Mouse (Mus musculus): ENCODE data around the gene Dus1l. TPM values are rescaled to one million over a fixed set of nuclear protein-coding genes. Genes with fewer than 3 reads are reported as not detected.
A peak's percentile ranks its signal among the peaks of the same experiment; 100 is the strongest.
"Not testable (repeated sequence)": the region's sequence is repeated elsewhere in the genome, so short reads cannot be mapped to it uniquely, and the experiment has no call there.

The Dus1l gene
- polyA plus RNA-seq, 1 experiment from 2014 or later, result 99.2 TPM

DNA sequence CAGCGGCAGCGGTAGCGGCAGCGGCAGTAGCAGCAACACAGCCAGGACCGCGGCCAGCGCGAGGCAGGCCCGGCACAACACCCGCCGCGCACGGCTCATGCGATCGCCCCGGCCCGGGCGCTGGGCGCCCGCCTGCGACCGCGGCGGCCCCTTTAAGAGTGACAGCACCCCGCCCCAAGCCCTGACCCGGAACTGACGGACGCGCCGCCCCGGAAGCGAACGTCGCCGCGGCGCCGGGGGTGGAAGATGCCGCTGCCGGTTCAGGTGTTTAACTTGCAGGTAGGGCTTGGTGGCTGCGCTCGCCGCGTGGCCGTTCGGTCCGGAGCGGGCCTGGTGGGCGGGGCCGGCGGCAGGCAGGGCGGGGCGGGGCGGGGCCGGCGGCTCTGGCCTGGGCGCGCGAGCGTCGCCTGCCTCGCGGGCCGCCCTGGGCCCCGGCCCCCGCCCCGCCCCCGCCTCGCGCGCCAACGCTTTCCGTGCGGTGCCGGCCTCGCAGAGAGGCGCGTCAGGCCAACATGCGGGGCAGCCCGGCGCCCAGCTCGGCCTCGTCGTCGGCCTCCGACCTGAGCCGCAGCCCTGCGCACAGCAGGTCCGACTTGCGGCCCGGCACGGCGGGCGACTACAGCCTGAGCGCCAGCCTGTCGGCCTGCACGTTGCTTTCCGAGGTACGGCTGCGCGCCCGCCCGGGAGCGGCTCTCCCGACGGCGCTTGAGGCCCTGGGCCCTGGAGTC, 12.0 kb downstream of the Dus1l start, which contains the start of the genes Rfng and Gps1:
TSS of gene Rfng (minus strand) at position 144 of the 728 bp plus-strand sequence.
TSS of gene Gps1 (plus strand) at position 209 of the 728 bp plus-strand sequence.
- Histone ChIP-seq H3K36me3 (peaks cover 66% of the 10 kb centered on the region), H3K4me1 (peaks cover 30% of the 10 kb centered on the region), H3K9me3 (replicated peaks) (no peaks in the 10 kb centered on the region), H3K27me3 (ENCODE audit: low read depth, poor library complexity, severe bottlenecking) (peaks cover 11% of the 10 kb centered on the region), H3K4me3 (peak within 1 kb of the TSS; percentile 100), H3K27ac (replicated peaks) (peak within 1 kb of the TSS; percentile 88)
- peak; percentile 85 for DNase-seq (ENCODE audit: low spot score)
- WGBS, result under 1% methylated on average over 107 of the region's 107 CpGs

DNA sequence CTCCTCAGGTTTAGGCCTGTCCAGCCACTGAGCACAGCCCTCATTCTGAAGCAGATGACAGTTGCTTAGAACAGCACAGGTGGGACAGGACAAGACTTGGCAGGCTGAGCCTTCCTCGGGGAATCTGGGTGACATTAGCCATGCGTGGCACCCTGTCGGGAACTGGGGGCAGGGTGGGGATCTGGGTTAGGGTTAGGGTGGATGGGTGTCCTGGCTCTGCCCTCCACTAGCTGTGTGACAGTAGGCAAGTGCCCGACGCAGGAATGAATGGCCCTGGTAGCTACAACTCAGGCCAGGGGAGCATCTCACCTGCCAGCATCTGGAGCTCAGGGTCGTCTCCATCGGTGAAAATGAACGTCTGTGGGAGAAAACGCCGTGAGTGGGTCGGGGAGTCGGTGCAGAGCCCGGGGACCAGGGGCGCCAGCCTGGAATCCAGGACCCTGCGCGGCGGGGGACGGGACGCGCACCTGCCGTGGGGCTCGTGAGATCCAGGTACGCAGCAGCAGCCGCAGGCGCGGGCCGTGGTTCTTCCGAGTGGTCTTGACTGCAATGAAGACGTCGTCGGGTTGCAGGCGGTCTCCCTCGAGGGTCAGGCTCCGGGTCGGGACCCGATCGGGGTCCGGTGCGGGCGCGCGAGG, 12.7 kb downstream of the Dus1l start:
- H3K36me3 ChIP-seq, result peaks cover 60% of the 10 kb centered on the region
- no peak for DNase-seq (ENCODE audit: low spot score)
- WGBS, result 3% methylated on average over 42 of the region's 42 CpGs
- H3K27ac ChIP-seq (replicated peaks), result peak overlapping the region; percentile 88
- H3K27me3 ChIP-seq (ENCODE audit: low read depth, poor library complexity, severe bottlenecking), result peaks cover 11% of the 10 kb centered on the region
- H3K4me3 ChIP-seq, result peak overlapping the region; percentile 100
- no peaks in the 10 kb centered on the region for H3K9me3 ChIP-seq (replicated peaks)
- H3K4me1 ChIP-seq, result peaks cover 30% of the 10 kb centered on the region

GRCm38 (mm10) chr11:120781361-120781760, 14.8 kb downstream of the Dus1l start:
- H3K4me1 ChIP-seq, result peaks cover 40% of the 10 kb centered on the region
- H3K27me3 ChIP-seq (ENCODE audit: low read depth, poor library complexity, severe bottlenecking), result peaks cover 11% of the 10 kb centered on the region
- WGBS, result 93% methylated on average over 6 of the region's 6 CpGs
- H3K36me3 ChIP-seq, result peaks cover 39% of the 10 kb centered on the region
- H3K9me3 ChIP-seq (replicated peaks); H3K4me3 ChIP-seq; H3K27ac ChIP-seq (replicated peaks); DNase-seq (ENCODE audit: low spot score): not testable (repeated sequence)

GRCm38 (mm10) chr11:120779876-120780275, 16.3 kb downstream of the Dus1l start:
- Histone ChIP-seq H3K9me3 (replicated peaks) (no peaks in the 10 kb centered on the region), H3K27me3 (ENCODE audit: low read depth, poor library complexity, severe bottlenecking) (peaks cover 11% of the 10 kb centered on the region), H3K4me3 (no peak overlapping the region), H3K4me1 (peaks cover 33% of the 10 kb centered on the region), H3K27ac (replicated peaks) (no peak overlapping the region), H3K36me3 (peaks cover 25% of the 10 kb centered on the region)
- WGBS, result 83% methylated on average over 1 of the region's 1 CpGs
- DNase-seq (ENCODE audit: low spot score), result no peak

DNA sequence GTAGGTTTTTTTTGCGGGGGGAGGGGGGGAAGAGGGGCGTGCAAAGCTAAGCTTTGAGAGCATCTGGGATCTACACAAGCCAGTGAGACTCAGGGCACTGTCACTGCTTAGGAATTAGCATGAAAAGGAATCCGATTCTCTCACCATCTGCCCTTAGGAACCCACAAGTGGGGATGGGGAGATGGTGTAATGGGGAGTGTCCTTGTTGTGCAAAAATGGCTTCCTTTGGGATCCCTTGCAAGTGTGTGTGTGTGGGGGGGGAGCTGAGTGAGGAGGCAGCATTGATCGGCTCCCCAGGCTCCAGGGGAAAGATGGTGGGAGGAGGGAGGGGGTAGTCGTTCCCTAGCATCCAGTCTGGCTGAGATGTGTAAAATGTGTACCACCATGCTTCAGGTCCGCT, 19.1 kb downstream of the Dus1l start:
- Histone ChIP-seq H3K4me1 (peaks cover 15% of the 10 kb centered on the region), H3K9me3 (replicated peaks) (no peaks in the 10 kb centered on the region), H3K4me3 (no peak overlapping the region), H3K27ac (replicated peaks) (no peak overlapping the region), H3K36me3 (peaks cover 18% of the 10 kb centered on the region), H3K27me3 (ENCODE audit: low read depth, poor library complexity, severe bottlenecking) (no peaks in the 10 kb centered on the region; the same call in 1 of the 2 replicates)
- no peak for DNase-seq (ENCODE audit: low spot score)
- 38% methylated on average over 6 of the region's 6 CpGs for WGBS

DNA sequence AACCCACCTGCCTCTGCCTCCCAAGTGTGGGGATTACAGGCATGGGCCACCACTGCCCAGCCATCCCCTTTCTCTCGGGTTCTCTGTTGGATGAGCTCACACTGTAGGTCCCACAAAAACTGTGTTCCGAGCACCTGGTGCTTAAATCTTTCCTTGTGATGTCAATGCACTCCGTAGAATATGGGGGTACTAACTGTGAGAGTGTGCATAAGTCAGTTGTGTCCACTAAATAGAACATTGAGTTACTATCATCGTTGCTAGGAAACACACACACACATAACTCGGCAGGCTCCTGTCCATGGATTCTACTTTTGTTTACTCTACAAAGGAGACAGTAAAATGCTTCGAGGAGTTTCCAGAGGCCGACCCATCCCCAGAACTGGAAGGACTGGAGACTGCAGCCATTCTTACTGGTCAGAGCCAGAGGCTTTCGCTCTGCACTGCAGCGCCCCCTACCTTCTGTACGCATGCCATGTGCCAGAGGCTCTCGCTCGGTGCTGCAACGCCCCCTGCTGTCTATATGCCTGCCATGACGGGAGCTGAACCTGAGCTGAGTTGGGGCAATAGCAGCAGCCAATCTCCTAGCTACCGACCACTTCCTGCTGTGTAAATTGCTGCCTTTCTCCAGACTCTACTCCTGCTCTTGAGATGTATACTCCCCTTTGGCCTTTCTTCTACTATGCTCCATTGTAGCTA, 20.3 kb downstream of the Dus1l start:
- Histone ChIP-seq H3K4me3 (no peak overlapping the region), H3K27ac (replicated peaks) (no peak overlapping the region), H3K4me1 (peaks cover 15% of the 10 kb centered on the region), H3K9me3 (replicated peaks) (no peaks in the 10 kb centered on the region), H3K36me3 (peaks cover 9% of the 10 kb centered on the region), H3K27me3 (ENCODE audit: low read depth, poor library complexity, severe bottlenecking) (no peaks in the 10 kb centered on the region)
- peak; percentile 92 for DNase-seq (ENCODE audit: low spot score)
- WGBS, result 32% methylated on average over 15 of the region's 15 CpGs

DNA sequence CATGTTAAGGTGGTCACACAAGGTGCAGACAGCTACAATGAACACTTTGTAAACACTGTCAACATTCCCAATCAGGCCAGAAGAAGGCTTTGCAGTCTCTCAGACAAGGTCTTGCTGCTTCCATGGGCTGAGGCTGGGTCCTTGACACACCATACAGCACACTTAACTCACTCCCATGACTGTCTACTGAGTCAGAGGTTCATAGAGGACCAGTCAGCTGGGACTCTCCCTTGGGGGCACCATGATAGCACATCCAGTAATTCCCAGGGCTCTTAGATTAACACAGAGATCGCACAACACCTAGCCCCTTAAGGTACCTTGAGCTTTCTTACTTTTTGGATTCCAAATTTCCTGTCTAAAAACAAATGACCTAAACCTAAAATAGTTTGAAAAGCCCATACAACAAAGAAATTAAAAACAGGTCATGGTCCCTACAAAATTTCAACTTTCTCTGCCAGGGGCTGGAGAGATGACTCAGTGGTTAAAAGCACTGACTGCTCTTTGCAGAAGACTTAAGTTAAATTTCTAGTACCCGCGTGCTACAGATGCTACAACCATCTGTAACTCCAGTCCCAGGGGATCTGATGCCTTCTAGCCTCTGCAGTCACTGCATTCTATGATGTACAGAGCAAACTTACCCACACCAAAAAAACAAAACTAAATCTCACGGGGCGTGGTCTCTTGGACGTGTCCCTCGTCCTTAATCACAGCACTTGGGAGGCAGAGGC, 22.6 kb downstream of the Dus1l start:
- WGBS, result 90% methylated on average over 7 of the region's 7 CpGs
- Histone ChIP-seq H3K27me3 (ENCODE audit: low read depth, poor library complexity, severe bottlenecking) (no peaks in the 10 kb centered on the region), H3K4me1 (peaks cover 15% of the 10 kb centered on the region), H3K27ac (replicated peaks) (no peak overlapping the region), H3K36me3 (no peaks in the 10 kb centered on the region), H3K4me3 (no peak overlapping the region), H3K9me3 (replicated peaks) (no peaks in the 10 kb centered on the region)
- no peak for DNase-seq (ENCODE audit: low spot score)

DNA sequence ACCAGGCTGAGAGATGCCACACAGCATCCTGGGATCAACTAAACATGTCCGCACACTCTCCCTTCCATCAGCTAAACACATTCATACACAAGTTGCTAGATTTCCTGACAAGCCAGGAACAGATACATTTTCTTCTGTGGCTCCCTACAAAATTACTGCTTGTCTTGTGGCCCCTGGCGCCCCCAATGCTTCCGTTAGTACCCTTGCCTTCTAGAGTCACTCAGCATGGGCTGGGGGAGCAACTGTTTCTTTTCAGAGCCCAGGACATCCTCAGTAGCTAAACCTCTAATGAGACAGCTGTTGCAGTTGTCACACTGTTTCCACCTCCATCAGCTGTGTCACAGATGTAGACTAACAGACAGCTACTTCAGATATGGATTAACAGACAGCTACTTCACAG, 23.5 kb downstream of the Dus1l start:
- Histone ChIP-seq H3K4me1 (peaks cover 15% of the 10 kb centered on the region), H3K9me3 (replicated peaks) (no peaks in the 10 kb centered on the region), H3K36me3 (no peaks in the 10 kb centered on the region), H3K27me3 (ENCODE audit: low read depth, poor library complexity, severe bottlenecking) (no peaks in the 10 kb centered on the region), H3K27ac (replicated peaks) (no peak overlapping the region), H3K4me3 (no peak overlapping the region)
- no peak for DNase-seq (ENCODE audit: low spot score)
- 78% methylated on average over 3 of the region's 3 CpGs for WGBS

GRCm38 (mm10) chr11:120768206-120768605, 28.0 kb downstream of the Dus1l start:
- WGBS, result 72% methylated on average over 1 of the region's 1 CpGs
- no peak for DNase-seq (ENCODE audit: low spot score)
- Histone ChIP-seq H3K4me1 (no peaks in the 10 kb centered on the region), H3K9me3 (replicated peaks) (no peaks in the 10 kb centered on the region), H3K4me3 (no peak overlapping the region), H3K27ac (replicated peaks) (no peak overlapping the region), H3K27me3 (ENCODE audit: low read depth, poor library complexity, severe bottlenecking) (no peaks in the 10 kb centered on the region), H3K36me3 (no peaks in the 10 kb centered on the region)

DNA sequence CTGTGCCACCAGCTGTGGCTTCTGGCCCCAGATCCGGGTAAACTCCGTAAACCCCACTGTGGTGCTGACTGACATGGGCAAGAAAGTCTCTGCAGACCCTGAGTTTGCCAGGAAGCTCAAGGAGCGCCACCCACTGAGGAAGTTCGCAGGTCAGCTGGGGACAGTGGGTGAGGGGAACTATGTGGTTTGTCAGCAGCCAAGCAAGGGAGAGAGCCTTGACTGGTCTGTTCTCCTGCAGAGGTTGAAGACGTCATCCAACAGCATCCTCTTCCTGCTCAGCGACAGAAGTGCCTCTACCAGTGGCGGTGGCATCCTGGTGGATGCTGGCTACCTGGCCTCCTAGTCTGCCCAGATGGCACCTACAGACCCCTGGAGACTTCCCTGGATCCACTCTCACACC, 29.2 kb downstream of the Dus1l start:
- H3K36me3 ChIP-seq; H3K27ac ChIP-seq (replicated peaks); H3K4me1 ChIP-seq; DNase-seq (ENCODE audit: low spot score); H3K4me3 ChIP-seq; H3K27me3 ChIP-seq (ENCODE audit: low read depth, poor library complexity, severe bottlenecking); H3K9me3 ChIP-seq (replicated peaks): not testable (repeated sequence)
- 88% methylated on average over 4 of the region's 7 CpGs for WGBS

GRCm38 (mm10) chr11:120763121-120763999, 32.8 kb downstream of the Dus1l start:
- 0 out of 2 replicates have a peak overlapping the region, but pooled peaks have one; percentile 20 for H3K4me3 ChIP-seq
- peaks cover 18% of the 10 kb centered on the region for H3K27me3 ChIP-seq (ENCODE audit: low read depth, poor library complexity, severe bottlenecking)
- DNase-seq (ENCODE audit: low spot score); H3K4me1 ChIP-seq; H3K36me3 ChIP-seq; H3K27ac ChIP-seq (replicated peaks): not testable (repeated sequence)
- peaks cover 16% of the 10 kb centered on the region; the same call in 1 of the 2 replicates for H3K9me3 ChIP-seq (replicated peaks)
- 24% methylated on average over 3 of the region's 23 CpGs for WGBS
